Mouse (Mus musculus) megakaryocyte, embryonic 14.5 days (primary cell): ENCODE results near the gene Crot.

ENCODE experiments used
- FLI1 ChIP-seq: IDR thresholded peaks from 2 replicates; pipeline ENCODE4 v1.6.1; 2012; ENCODE audit warnings: low read length, inconsistent platforms, mixed read lengths
- GATA1 ChIP-seq: IDR thresholded peaks from 3 replicates; pipeline ENCODE4 v1.6.1; 2012; ENCODE audit warnings: mixed read lengths, low read length, inconsistent platforms, borderline replicate concordance

DNA sequence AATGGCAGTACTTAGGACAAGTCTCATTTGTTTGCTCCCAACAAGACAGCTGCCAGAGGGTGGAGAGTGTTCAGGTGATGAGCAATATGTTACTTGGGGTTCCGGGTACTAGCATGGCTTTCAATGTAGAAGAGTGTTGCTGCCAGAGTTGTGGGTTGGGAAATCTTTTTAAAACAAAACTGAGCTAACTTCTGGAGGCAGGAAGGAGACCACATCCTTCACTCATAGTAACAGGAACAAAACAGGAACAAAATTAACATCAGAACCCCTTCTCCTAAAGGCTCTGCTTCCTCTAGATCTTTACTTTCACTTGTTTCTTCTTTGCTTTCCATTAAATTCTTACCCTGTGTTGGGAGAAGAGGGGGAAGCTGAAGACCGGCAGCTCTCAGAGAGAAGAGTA is 43.5 kb downstream of the Crot start:
- TF ChIP-seq GATA1 (no peak), FLI1 (no peak)
